Mouse (Mus musculus): ENCODE results near the gene Znrf3.

The Znrf3 gene

DNA sequence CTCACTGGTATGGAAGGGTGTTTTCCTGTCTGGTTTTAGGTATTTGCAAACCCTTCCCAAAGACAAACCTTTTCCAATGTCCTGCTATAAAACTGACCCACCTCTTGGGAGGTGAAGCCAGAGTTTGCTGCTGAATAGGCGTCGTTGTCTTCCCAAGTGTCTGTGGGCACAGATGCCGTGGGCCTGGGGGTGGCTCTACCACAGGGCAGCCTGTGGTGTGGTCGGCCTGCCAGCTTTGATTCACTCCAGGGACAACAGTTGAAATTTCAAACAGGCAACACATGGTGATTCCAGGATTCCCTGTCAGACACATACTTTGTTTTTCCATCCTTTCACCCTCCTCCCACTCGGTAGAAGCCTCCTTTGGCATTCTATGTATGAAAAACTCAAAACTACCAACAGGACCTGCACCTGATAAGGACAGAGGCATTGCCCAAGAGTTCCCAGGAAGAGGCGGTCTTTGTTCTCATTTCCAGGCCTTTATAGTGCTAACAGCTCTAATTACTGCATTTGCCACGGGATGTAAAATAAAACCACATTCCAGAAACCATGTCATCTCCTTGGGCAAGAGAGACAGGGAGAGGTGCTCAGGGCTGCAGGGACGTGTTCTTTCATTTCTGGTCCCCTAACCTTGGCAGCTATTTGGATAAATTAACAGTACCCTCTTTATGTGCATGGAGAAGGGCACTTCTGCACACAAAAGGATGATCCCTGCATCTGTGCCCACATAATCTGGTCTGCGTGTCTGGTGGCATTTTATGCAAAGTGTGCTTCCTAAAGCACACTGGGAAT lies 173.2 kb downstream of the Znrf3 start:
- no peak for DNase-seq (ENCODE audit: low read depth, low spot score)

GRCm38 (mm10) chr11:5269846-5270461 lies 174.7 kb downstream of the Znrf3 start:
- no peak for DNase-seq (ENCODE audit: low read depth, low spot score)

GRCm38 (mm10) chr11:5265764-5266163 lies 178.9 kb downstream of the Znrf3 start:
- no peak for DNase-seq (ENCODE audit: low read depth, low spot score)

- DNase-seq (ENCODE audit: low read depth, low spot score), result peak; percentile 6
These were observed 181.4 kb downstream of the Znrf3 start for GRCm38 (mm10) chr11:5263078-5263730.

GRCm38 (mm10) chr11:5261508-5262392 lies 182.9 kb downstream of the Znrf3 start, which contains the start of gene Kremen1:
TSS of gene Kremen1 (minus strand) at chr11:5261558.
- DNase-seq (ENCODE audit: low read depth, low spot score), result peak; percentile 88

DNA sequence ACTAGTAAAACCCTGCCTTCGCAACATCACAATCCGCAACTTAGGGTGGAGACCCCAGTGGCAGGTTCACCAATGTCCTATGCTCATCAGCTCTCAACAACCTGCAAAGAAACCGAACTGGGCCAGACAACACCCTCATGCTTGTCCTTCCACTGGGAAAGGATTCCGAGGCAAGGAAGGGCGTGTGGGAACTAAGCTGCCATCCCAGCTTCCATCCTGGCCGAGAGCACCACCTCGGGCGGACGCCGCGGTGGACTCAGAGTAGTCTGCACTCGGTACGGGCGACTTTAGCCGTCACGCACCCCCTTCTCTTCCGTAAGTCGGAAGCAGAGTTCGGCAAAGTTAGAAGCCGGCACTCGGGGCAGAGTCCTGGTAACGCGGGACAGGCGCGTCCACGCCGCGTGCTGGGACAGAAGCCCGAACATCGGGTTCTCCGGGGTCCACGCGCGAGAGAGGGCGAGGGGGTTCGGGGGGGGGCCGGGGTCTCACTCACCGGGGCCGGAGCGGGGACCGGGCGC lies 183.6 kb downstream of the Znrf3 start:
- peak; percentile 52 for DNase-seq (ENCODE audit: low read depth, low spot score)

- DNase-seq (ENCODE audit: low read depth, low spot score), result peak; percentile 49
These were observed 184.6 kb downstream of the Znrf3 start for GRCm38 (mm10) chr11:5259944-5260598.

GRCm38 (mm10) chr11:5258036-5258435 lies 186.6 kb downstream of the Znrf3 start:
- no peak for DNase-seq (ENCODE audit: low read depth, low spot score)

DNA sequence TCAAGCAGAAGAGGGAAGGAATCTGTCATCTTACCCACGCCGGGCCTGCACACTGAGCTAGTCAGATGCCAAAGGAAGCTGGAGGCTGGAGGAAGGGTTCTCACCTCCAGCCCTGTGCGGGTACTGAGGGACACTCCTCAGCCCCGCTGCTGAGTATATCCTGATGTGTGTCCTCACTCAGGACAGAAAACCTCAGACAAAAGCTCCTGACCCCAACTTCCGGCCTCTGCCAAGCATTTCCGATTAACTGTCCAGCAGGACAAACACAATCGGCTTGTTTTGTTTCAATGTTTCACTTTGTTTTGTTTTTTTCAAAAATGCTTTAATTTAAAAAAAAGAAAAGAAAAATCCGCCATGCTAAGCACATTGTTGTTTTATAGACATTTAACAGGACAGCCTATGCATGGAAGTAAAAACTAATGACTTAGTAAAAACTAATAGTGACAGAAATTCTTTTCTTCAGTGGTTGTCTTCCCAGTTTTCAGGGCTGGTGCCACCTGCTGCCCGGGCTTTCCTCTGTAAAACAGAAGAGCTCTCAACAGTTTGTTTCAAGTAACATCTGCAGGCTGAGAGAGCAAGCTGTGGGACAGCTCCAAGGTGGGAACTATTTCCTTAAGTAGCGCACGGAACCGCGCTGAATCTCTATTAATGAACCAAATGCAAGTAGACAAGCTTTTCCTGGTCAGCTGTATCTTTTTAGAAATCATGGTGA lies 187.3 kb downstream of the Znrf3 start:
- no peak for DNase-seq (ENCODE audit: low read depth, low spot score)

DNA sequence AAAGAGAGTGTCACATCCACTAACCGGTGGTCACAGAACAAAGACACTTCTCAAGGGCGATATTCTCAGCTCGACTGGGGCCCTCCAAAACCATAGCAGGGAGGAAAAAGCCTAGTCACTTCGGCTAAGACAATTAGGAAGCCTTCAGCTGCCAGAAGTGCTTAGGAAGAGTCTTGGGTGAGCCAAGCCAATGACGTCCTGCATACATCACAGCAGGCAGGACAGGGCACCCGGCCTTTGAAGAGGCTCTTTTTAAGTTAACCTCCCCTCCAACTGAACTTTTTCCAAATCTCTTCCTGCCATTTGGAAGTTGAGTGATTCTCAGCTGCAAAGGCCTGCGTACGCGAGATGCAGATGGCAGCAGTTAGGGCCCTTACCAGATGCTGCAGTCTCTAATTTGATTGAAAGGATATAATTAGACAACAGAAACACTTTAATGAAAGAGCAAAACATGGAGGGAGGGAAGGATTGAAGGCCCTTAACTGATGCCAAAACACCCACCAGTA lies 189.1 kb downstream of the Znrf3 start:
- DNase-seq (ENCODE audit: low read depth, low spot score), result peak; percentile 26

GRCm38 (mm10) chr11:5254016-5254415 lies 190.6 kb downstream of the Znrf3 start:
- no peak for DNase-seq (ENCODE audit: low read depth, low spot score)

- no peak for DNase-seq (ENCODE audit: low read depth, low spot score)
These were observed 191.1 kb downstream of the Znrf3 start for GRCm38 (mm10) chr11:5253528-5253927.

DNA sequence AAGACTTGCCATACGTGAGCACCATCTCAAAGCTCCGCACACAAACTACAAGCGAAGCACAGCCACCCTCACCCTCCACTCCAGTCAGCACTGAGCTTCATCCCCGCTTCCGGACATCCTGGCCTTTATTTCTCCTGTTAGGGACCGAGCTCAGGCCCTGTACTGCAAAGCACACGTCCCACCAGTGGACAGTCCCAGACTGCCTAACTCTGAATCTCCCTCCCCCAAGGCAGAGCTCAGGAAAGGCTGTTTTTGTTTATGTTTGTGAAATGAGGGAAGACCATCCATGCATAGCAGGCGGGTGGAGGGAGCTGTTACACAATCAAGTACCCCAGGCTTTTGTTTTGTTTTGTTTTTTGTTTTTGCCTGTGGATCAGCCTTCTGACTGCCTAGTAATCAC lies 191.9 kb downstream of the Znrf3 start:
- DNase-seq (ENCODE audit: low read depth, low spot score), result no peak

DNA sequence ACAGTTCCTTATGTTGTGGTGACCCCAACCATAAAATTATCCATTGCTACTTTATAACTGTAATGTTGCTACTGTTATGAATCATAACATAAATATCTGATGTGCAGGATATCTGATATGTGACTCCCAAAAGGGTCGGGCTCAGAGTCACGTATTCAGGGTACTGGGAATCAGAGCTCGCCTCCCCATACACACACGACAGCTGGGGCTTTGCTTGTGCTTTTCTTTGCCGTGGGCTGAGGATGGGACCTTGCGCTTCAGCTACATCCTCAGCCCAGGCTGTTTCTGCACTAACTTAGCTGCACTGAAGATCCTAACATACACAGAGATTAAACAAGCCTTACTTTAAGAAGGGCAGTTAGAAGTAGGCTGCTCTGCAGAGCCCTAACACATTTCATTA lies 193.5 kb downstream of the Znrf3 start:
- DNase-seq (ENCODE audit: low read depth, low spot score), result no peak

DNA sequence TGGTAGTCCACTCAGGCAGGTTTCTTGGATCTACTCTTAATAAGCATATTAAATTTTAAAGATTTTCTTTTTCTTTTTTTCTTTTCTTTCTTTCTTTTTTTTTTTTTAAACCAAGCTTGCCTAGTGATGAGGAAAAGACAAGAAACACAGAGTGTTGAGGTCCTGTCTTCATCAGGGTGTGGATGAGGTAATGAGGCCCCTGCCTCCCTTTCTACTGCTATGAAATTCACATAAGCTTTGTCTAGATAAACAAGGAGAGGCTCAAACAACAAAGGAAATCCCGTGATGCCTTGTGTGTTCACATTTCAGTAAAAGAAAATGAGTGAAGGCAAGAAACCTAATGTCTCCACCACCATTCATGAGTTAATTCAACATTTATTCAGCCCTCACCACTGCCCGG lies 196.4 kb downstream of the Znrf3 start:
- no peak for DNase-seq (ENCODE audit: low read depth, low spot score)

DNA sequence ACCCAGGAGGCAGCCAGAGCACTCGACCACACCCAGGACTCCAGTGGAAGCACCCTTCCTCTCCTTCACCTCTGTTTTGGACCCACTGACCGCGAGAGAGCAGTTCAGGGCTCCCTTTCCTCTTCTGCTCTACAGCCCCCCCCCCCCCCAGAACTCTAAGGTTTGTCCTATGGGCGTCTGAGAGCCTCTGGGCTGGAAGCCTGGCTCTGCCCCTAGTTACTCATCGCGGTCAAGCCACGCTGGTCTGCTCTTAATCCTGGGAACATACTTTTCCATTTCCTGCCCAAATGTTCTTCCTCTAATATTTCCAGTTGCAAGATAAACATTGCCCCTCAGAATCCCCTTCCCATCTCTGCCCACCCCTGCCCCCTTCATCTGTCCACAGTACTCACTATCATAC lies 199.2 kb downstream of the Znrf3 start:
- DNase-seq (ENCODE audit: low read depth, low spot score), result no peak

GRCm38 (mm10) chr11:5244749-5245130 lies 199.9 kb downstream of the Znrf3 start:
- DNase-seq (ENCODE audit: low read depth, low spot score), result peak; percentile 53

DNA sequence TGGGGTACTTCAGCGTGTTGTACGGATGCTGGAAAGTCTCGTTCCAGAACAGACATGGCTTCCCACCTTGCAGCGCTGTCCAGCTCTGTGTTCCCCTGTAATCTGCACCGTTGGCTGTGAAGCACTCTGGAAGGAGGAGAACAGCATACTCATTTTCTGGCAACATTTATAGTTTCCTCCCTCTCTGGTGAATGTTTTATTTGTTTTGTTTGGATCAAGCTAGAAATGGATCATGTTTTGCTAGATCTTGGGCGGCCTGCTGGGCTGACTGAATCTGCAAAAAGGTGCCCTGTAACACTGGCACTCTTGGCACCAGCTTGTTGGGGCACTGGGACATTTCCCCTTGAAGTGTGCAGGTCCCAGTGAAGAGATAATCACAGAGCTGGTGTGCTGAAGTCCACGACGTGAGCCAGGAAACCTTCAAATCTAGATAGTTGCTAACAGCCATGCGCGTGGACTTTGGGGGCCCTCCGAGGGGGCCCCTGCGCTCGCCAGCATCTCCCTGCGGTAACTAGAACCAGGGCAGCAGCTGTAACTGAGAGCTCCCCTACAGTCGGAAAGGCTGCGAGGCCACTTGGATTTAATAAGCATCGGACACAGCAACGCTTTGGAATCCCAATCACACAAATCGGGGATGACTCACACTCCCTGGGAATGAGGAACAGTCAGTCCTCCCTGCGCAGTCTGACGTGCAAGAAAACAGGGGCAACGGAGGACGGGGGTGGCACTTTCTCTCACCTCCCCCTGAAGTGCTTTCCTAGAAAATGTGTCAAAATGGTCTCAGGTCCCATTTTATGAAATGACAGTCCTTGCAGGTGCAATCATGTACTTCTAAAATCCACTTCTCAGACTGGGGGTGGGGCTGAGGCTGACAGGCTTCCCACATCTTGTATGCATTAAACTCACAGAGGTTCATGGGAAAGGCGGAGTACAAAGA lies 200.6 kb downstream of the Znrf3 start:
- peak; percentile 12 for DNase-seq (ENCODE audit: low read depth, low spot score)

- no peak for DNase-seq (ENCODE audit: low read depth, low spot score)
These were observed 201.4 kb downstream of the Znrf3 start for GRCm38 (mm10) chr11:5243208-5243607.

Measured in forelimb bud, embryonic 11.5 days (tissue).